Mouse (Mus musculus) CH12.LX (cell line): ENCODE data around the gene Adi1. TPM values are rescaled to one million over a fixed set of nuclear protein-coding genes. Genes with fewer than 3 reads are reported as not detected.

Experiments used
- DNase-seq: peaks from one replicate; pipeline ENCODE4 v3.0.0-alpha.2; 2013; ENCODE audit errors: extremely low read depth
- H3K27ac ChIP-seq: 2 replicates; pipeline ENCODE4 v1.5.1; 2012; ENCODE audit warnings: low read depth, mild to moderate bottlenecking, control low read depth, moderate library complexity; ENCODE audit not compliant: insufficient read depth
- H3K27me3 ChIP-seq: replicated peaks from 2 replicates; pipeline ENCODE3; 2012; ENCODE audit warnings: inconsistent platforms
- H3K36me3 ChIP-seq, 2 experiments: replicated peaks in 1 of 2; 2 replicates each; pipeline versions ENCODE3 to v1.6.1; 2012; ENCODE audit warnings: inconsistent platforms in 1 of 2, low read length in 1 of 2, mild to moderate bottlenecking in 1 of 2, mixed read lengths in 1 of 2, moderate library complexity in 1 of 2; ENCODE audit not compliant: control insufficient read depth in 1 of 2, insufficient read depth in 1 of 2
- H3K4me1 ChIP-seq, 2 experiments: 2 replicates each; pipeline ENCODE4 v1.6.1; 2012; ENCODE audit warnings: inconsistent platforms in 1 of 2, moderate library complexity in 1 of 2; ENCODE audit not compliant: insufficient read depth in 2 of 2, control insufficient read depth in 1 of 2
- H3K4me2 ChIP-seq: 2 replicates; pipeline ENCODE4 v1.6.1; 2012; ENCODE audit warnings: low read depth, mild to moderate bottlenecking, control low read depth; ENCODE audit not compliant: poor library complexity, insufficient read depth, severe bottlenecking
- H3K4me3 ChIP-seq, 3 experiments: fragments of 150-350 bp in 1 of 3; sonication (generic) in 1 of 3; replicated peaks in 1 of 3; 2 replicates each; pipeline versions ENCODE3 to v1.5.1; 2011 to 2012; ENCODE audit warnings: low read depth in 2 of 3, low read length in 2 of 3, mild to moderate bottlenecking in 2 of 3, moderate library complexity in 2 of 3, control low read depth in 1 of 3, improper control_type of control experiment in 1 of 3, inconsistent platforms in 1 of 3, mixed read lengths in 1 of 3; ENCODE audit not compliant: poor library complexity in 1 of 3
- H3K79me2 ChIP-seq: replicated peaks from 2 replicates; pipeline ENCODE4 v1.6.1; 2012; ENCODE audit warnings: mild to moderate bottlenecking, moderate library complexity; ENCODE audit not compliant: control insufficient read depth, poor library complexity, insufficient read depth, severe bottlenecking; ENCODE audit errors: extremely low read depth
- H3K9ac ChIP-seq: 2 replicates; pipeline ENCODE4 v1.6.1; 2012; ENCODE audit warnings: low read depth, mild to moderate bottlenecking, control low read depth, moderate library complexity; ENCODE audit not compliant: insufficient read depth
- H3K9me3 ChIP-seq: replicated peaks from 2 replicates; pipeline ENCODE3; 2012; ENCODE audit warnings: low read length, inconsistent platforms, mixed read lengths
- GABPA ChIP-seq: IDR thresholded peaks from 2 replicates; pipeline ENCODE4 v1.6.1; 2012; ENCODE audit warnings: low read depth, low read length, improper control_type of control experiment, inconsistent platforms; ENCODE audit not compliant: insufficient replicate concordance
- JUND ChIP-seq: conservative IDR thresholded peaks from 2 replicates; pipeline ENCODE4 v1.6.1; 2011; ENCODE audit warnings: low read depth, low read length, improper control_type of control experiment
- MAX ChIP-seq: IDR thresholded peaks from 2 replicates; pipeline ENCODE4 v1.6.1; 2011; ENCODE audit warnings: low read length, improper control_type of control experiment
- NELFE ChIP-seq: IDR thresholded peaks from 2 replicates; pipeline ENCODE4 v1.6.1; 2011; ENCODE audit warnings: low read depth, low read length, improper control_type of control experiment
- NRF1 ChIP-seq: IDR thresholded peaks from 2 replicates; pipeline ENCODE4 v1.6.1; 2014; ENCODE audit warnings: low read depth, mild to moderate bottlenecking, inconsistent platforms, low read length, improper control_type of control experiment, moderate library complexity
- POLR2A ChIP-seq: IDR thresholded peaks from 2 replicates; pipeline ENCODE4 v1.6.1; 2011; ENCODE audit warnings: low read depth, mild to moderate bottlenecking, improper control_type of control experiment, low read length
- SIN3A ChIP-seq: IDR thresholded peaks from 2 replicates; pipeline ENCODE4 v1.6.1; 2012; ENCODE audit warnings: low read length, improper control_type of control experiment, inconsistent platforms
- TCF12 ChIP-seq: IDR thresholded peaks from 2 replicates; pipeline ENCODE4 v1.6.1; 2014; ENCODE audit warnings: low read depth, mild to moderate bottlenecking, inconsistent platforms, low read length, improper control_type of control experiment
- USF2 ChIP-seq: conservative IDR thresholded peaks from 2 replicates; pipeline ENCODE4 v1.6.1; 2011; ENCODE audit warnings: low read depth, low read length, improper control_type of control experiment
- ZMIZ1 ChIP-seq: IDR thresholded peaks from 2 replicates; pipeline ENCODE4 v1.6.1; 2012; ENCODE audit warnings: low read depth, mild to moderate bottlenecking, inconsistent platforms, low read length, improper control_type of control experiment
- dilution Hi-C: fragments of 300-500 bp; cut with MboI; formaldehyde crosslinking; loops from 2 replicates; pipeline ENCODE4 v1.14.3; 2020; ENCODE audit warnings: low sequenced_read_pairs; ENCODE audit not compliant: extremely low pct_unique_long_range_greater_than_20kb, extremely low pct_ligation_motif_present
- in situ Hi-C: fragments of 300-500 bp; cut with MboI; formaldehyde crosslinking; loops from 3 replicates; pipeline ENCODE4 v1.14.3; 2019; ENCODE audit warnings: low sequenced_read_pairs, low pct_ligation_motif_present, low pct_unique_long_range_greater_than_20kb, mixed read lengths
- polyA plus RNA-seq: library from polyadenylated mRNA; unstranded; fragments of >175 nt; gene quantifications from 2 replicates; pipeline ENCODE4 v1.2.1, GENCODE M21; 2012; ENCODE audit warnings: low read depth; ENCODE audit not compliant: insufficient read length
- total RNA-seq, 2 experiments: library from RNA; depleted of rRNA; stranded (reverse); fragments of 300-350 nt in 1 of 2; fragments of >200 nt in 1 of 2; gene quantifications; 2 replicates each; pipeline ENCODE4 v1.2.3; 2012 to 2014

Gene Adi1
- total and polyA plus RNA-seq, 3 experiments = 27.7 to 58.3 (median 37.5) TPM

- DNase-seq = peak; percentile 14
- Histone ChIP-seq H3K79me2 (no peaks in the 10 kb centered on the region), H3K27ac (no peak overlapping the region; the same call in 1 of the 2 replicates), H3K27me3 (no peaks in the 10 kb centered on the region), H3K9ac (no peak overlapping the region), H3K4me3 (no peak overlapping the region), H3K4me1 (peaks cover 8 to 59% of the 10 kb centered on the region in 2 experiments), H3K9me3 (no peaks in the 10 kb centered on the region), H3K36me3 (peaks cover 23 to 73% of the 10 kb centered on the region in 2 experiments), H3K4me2 (no peak overlapping the region)
- dilution Hi-C loops (no loop called here), in situ Hi-C loops (no loop called here)
- TF ChIP-seq NELFE (no peak), JUND (no peak), GABPA (no peak), NRF1 (no peak), USF2 (no peak)
These were observed 26.3 kb downstream of the Adi1 start for GRCm38 (mm10) chr12:28701302-28701701.

- Histone ChIP-seq H3K36me3 (peaks cover 19 to 76% of the 10 kb centered on the region in 2 experiments), H3K9ac (no peak overlapping the region), H3K9me3 (no peaks in the 10 kb centered on the region), H3K27me3 (no peaks in the 10 kb centered on the region), H3K4me2 (no peak overlapping the region), H3K27ac (no peak overlapping the region), H3K4me3 (peak overlapping the region in 1 of 3 experiments; percentile 39), H3K4me1 (peaks cover 8 to 59% of the 10 kb centered on the region in 2 experiments), H3K79me2 (no peaks in the 10 kb centered on the region)
- in situ Hi-C loops (no loop called here), dilution Hi-C loops (no loop called here)
- DNase-seq = no peak
- TF ChIP-seq MAX = no peak
These were observed 29.4 kb downstream of the Adi1 start for GRCm38 (mm10) chr12:28704381-28704780.

- H3K4me1 ChIP-seq = peaks cover 8 to 57% of the 10 kb centered on the region in 2 experiments
- no peak for TF ChIP-seq TCF12
- no peak for TF ChIP-seq SIN3A
- no peak for TF ChIP-seq NRF1
- TF ChIP-seq ZMIZ1 = no peak
- no peak for TF ChIP-seq POLR2A
- H3K4me3 ChIP-seq = no peak overlapping the region
- no peak overlapping the region for H3K9ac ChIP-seq
- no peaks in the 10 kb centered on the region for H3K9me3 ChIP-seq
- dilution Hi-C loops (no loop called here), in situ Hi-C loops (no loop called here)
- no peak for DNase-seq
- no peaks in the 10 kb centered on the region for H3K27me3 ChIP-seq
- H3K27ac ChIP-seq = no peak overlapping the region
- no peak overlapping the region for H3K4me2 ChIP-seq
- peaks cover 26 to 81% of the 10 kb centered on the region in 2 experiments for H3K36me3 ChIP-seq
- H3K79me2 ChIP-seq = no peaks in the 10 kb centered on the region
These were observed 30.2 kb downstream of the Adi1 start for GRCm38 (mm10) chr12:28705204-28705603.
